Mouse (Mus musculus): ENCODE measurements around the gene Ptcra.
A peak's percentile ranks its signal among the peaks of the same experiment; 100 is the strongest.

Ptcra gene

DNA sequence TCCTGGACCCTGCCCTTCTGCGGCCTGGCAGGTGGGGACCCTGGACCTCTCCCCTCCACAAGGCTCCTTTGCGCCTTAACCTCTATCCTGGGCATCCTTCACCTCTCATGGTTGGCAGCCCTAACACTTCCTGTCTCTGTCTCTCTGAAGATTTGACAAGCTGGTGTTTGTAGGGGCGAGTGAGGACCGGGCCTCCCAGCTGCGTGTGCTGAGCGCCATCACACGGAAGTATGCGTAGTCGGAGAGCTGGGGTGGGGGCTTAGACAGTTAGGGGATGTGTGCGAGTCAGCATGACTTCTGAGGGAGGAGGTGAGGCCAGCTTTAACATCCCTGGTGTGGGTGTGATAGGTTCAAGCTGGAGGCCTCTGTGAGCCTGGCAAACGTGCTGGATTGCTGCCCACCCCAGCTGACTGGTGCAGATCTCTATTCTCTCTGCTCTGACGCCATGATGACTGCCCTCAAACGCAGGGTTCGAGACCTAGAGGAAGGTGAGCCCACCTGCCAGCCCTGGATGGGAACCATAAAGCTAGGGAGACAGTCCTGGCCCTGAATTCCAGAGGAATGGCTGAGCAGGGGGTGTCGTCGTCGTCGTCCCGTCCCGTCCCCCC lies 38.9 kb downstream of the Ptcra start:
- DNase-seq, result no peak

DNA sequence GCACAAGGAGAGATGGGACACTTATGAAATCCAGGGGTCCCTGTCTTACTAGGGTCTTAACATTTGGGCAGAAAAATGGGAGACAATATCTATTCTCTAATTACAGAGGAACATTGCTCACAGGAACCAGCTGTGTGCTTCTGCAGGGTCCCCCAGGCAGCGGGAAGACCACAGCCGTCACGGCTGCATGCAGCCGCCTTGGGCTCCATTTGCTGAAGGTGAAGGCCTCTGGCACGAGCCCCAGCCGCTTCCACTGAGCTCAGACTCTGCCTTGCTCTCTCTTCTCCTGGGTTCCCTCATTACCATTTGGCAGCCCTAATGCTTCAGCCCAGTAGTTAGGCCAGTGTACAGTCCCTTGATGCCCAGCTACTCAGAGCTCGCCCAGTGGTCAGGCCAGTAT lies 42.4 kb downstream of the Ptcra start:
- DNase-seq, result no peak

DNA sequence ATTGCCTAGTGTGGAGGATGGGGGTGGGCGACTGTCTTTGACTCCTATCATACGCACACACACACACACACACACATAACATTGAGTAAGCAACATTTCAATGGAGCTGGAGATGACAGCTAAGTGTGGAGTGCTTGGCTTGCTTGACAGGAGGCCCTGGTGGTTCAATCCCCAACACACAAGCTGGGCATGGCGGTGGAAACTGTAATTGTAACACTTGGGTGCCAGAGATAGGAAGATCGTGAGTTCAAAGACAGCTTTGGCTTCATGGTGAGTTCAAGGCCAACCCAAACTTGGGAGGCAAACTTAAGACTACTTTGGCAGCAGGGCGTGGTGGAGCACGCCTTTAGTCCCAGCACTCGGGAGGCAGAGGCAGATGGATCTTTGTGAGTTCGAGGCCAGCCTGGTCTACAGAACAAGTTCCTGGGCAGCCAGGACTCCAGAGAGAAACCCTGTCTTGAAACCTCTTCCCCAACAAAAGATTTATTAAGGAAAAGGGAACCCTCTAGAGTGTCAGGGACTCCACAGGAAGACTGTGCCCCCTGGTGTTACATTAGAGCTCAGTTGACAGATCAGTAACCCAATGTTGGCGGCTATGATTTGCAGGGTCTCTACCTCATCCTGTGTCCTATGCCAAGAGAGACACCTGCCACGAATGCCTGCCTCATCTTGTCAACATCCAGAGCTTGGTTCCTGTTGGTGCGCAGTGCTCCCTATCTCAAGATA lies 48.6 kb downstream of the Ptcra start:
- no peak for DNase-seq

- DNase-seq, result no peak
These were observed 49.7 kb downstream of the Ptcra start for GRCm38 (mm10) chr17:46713849-46714248.

GRCm38 (mm10) chr17:46712442-46712841 lies 51.1 kb downstream of the Ptcra start:
- no peak for DNase-seq

DNA sequence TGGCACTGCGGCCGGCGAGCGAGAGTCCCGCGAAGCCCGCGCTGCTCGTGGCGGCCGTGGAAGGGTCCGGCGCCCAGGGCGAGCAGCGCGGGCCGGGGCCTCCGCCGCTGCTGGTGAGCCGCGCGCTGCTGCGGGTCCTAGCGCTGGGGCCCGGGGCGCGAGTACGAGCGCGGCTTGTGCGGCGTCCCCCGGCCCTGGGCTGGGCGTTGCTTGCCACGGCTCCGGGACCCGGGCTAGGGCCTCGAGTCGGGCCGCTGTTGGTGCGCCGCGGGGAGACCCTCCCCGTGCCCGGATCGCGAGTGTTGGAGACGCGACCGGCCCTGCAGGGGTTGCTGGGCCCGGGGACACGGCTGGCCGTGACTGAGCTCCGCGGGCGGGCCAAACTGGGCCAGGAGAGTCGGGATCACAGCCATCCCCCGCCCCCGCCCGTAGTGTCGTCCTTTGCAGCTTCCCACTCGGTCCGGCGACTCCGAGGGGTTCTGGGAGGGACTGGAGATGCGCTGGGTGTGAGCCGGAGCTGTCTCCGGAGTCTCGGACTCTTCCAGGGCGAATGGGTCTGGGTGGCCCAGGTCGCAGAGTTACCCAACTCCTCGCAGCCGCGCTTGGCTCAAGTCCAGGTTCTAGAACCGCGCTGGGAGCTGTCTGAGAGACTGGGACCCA lies 51.8 kb downstream of the Ptcra start:
- peak; percentile 65 to 75 for DNase-seq

GRCm38 (mm10) chr17:46710959-46711597 lies 52.4 kb downstream of the Ptcra start, which contains the start of gene Pex6:
Gene Pex6, plus strand, starts transcription at chr17:46711463.
- peak; percentile 97 to 98 for DNase-seq

- no peak for DNase-seq
These were observed 57.0 kb downstream of the Ptcra start for GRCm38 (mm10) chr17:46706375-46707089.
